Mouse (Mus musculus): Measurements from ENCODE around the gene Kif6.

- TF ChIP-seq CTCF (IDR thresholded peaks at IDR 0.05; ENCODE audit: extremely low read depth, insufficient read length, insufficient replicate concordance, low read depth, low read length) (no peak), POLR2A (IDR thresholded peaks at IDR 0.05; ENCODE audit: low read depth, low read length) (no peak)
These were observed 266.2 kb downstream of the Kif6 start for GRCm38 (mm10) chr17:49880919-49881744.
